Mouse (Mus musculus) hindbrain, embryonic 15.5 days (tissue): ENCODE data around the gene Hoxd10. TPM values are rescaled to one million over a fixed set of nuclear protein-coding genes. Genes with fewer than 3 reads are reported as not detected.
A peak's percentile ranks its signal among the peaks of the same experiment; 100 is the strongest.

ENCODE experiments used
- ATAC-seq: fragments of 200-750 bp; cut with Nextera tagmentation; 2 replicates; pipeline ENCODE4 v1.8.0; 2017; ENCODE audit warnings: low read depth, moderate number of reproducible peaks, moderate TSS enrichment; ENCODE audit not compliant: low FRiP score
- H3K27ac ChIP-seq: fragments of 300-500 bp; sonication (generic); replicated peaks from 2 replicates; pipeline ENCODE4 v1.5.1; 2015; ENCODE audit warnings: mild to moderate bottlenecking, inconsistent platforms
- H3K27me3 ChIP-seq: fragments of 300-500 bp; sonication (generic); 2 replicates; pipeline ENCODE4 v1.6.1; 2015; ENCODE audit warnings: control low read depth, inconsistent platforms
- H3K36me3 ChIP-seq: fragments of 300-500 bp; sonication (generic); 2 replicates; pipeline ENCODE4 v1.6.1; 2015; ENCODE audit warnings: control low read depth, inconsistent platforms
- H3K4me1 ChIP-seq: fragments of 300-500 bp; sonication (generic); replicated peaks from 2 replicates; pipeline ENCODE4 v1.6.1; 2015; ENCODE audit warnings: control low read depth, inconsistent platforms
- H3K4me2 ChIP-seq: fragments of 300-500 bp; sonication (generic); 2 replicates; pipeline ENCODE4 v1.6.1; 2015; ENCODE audit warnings: moderate library complexity, mild to moderate bottlenecking, inconsistent platforms
- H3K4me3 ChIP-seq: fragments of 300-500 bp; sonication (generic); 2 replicates; pipeline ENCODE4 v1.5.1; 2015; ENCODE audit warnings: mild to moderate bottlenecking, inconsistent platforms
- H3K9ac ChIP-seq: fragments of 300-500 bp; sonication (generic); 2 replicates; pipeline ENCODE4 v1.6.1; 2015; ENCODE audit warnings: inconsistent platforms
- H3K9me3 ChIP-seq: fragments of 300-500 bp; sonication (generic); 2 replicates; pipeline ENCODE4 v1.6.1; 2016; ENCODE audit warnings: control low read depth, inconsistent platforms
- WGBS: fragments of 180-500 bp; shearing (Covaris S2); methylation state at CpG from one replicate; pipeline ENCODE4 v1.1.7; 2015; 5-methylcytosine and 5-hydroxymethylcytosine counted together
- polyA plus RNA-seq: library from polyadenylated mRNA; unstranded; fragments of >200 nt; fragmentation: Nextera tagmentation; extraction: Ambion mirVana; gene quantifications from 2 replicates; pipeline ENCODE4 v1.2.1, GENCODE M21; 2015

Gene Hoxd10
- polyA plus RNA-seq, 1 experiment from 2014 or later: not detected

- H3K27me3 ChIP-seq: peaks cover 92% of the 10 kb centered on the region
- peaks cover 13% of the 10 kb centered on the region for H3K4me1 ChIP-seq
- H3K4me2 ChIP-seq: peak overlapping the region; percentile 49
- no peaks in the 10 kb centered on the region for H3K9me3 ChIP-seq
- no peaks in the 10 kb centered on the region for H3K36me3 ChIP-seq
- WGBS: under 1% methylated on average over 57 of the region's 74 CpGs
- H3K27ac ChIP-seq: no peak overlapping the region
- H3K4me3 ChIP-seq: peak overlapping the region; percentile 22
- ATAC-seq: peak; percentile 30; the same call in 1 of the 2 replicates
- no peak overlapping the region for H3K9ac ChIP-seq
These were observed 23.1 kb upstream of the Hoxd10 start for GRCm38 (mm10) chr2:74668370-74669229.

DNA sequence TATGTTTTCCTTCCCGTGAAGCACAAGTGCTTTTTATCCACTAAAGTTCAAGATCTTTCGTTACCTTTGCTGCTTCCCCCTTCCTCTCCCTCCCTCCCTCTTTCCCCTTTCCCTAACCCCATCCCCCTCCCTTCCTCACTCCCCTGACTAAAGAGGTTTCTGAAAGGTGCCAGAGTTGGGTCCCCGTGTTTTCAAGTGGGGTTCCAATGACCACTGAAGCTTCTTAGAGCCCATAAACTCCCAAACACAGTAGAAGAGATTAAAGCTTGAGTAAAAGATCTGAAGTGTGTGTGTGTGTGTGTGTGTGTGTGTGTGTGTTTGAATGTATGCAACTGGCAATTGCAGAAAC is 22.5 kb upstream of the Hoxd10 start:
- Histone ChIP-seq H3K36me3 (no peaks in the 10 kb centered on the region), H3K27me3 (peaks cover 92% of the 10 kb centered on the region), H3K4me3 (no peak overlapping the region), H3K4me1 (peaks cover 13% of the 10 kb centered on the region), H3K4me2 (no peak overlapping the region), H3K9ac (no peak overlapping the region), H3K9me3 (no peaks in the 10 kb centered on the region), H3K27ac (no peak overlapping the region)
- 1% methylated on average over 3 of the region's 3 CpGs for whole genome bisulfite sequencing
- no peak for ATAC-seq

DNA sequence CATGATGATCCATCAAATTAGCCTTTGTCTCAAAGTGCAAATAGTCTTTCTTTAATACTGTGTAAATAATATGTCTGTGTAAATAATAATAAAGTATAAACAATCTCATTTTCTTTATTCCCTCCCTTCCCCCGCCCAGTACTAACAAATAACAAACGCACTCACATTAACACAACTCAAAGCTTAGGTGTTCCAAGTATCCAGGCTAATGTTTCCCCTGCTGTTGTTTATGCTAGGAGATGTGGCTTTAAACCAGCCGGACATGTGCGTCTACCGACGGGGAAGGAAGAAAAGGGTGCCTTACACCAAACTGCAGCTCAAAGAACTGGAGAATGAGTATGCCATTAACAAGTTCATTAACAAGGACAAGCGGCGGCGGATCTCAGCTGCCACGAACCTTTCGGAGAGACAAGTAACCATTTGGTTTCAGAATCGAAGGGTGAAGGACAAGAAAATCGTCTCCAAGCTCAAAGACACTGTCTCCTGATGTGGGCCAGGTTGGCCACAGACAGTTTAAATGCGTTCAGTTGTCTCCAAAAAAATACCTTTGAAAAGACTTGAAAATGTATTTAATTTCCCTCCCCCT is 22.0 kb upstream of the Hoxd10 start:
- 1% methylated on average over 14 of the region's 14 CpGs for WGBS
- H3K36me3 ChIP-seq: no peaks in the 10 kb centered on the region
- no peaks in the 10 kb centered on the region for H3K9me3 ChIP-seq
- no peak overlapping the region for H3K4me2 ChIP-seq
- no peak overlapping the region for H3K27ac ChIP-seq
- no peak overlapping the region for H3K4me3 ChIP-seq
- H3K27me3 ChIP-seq: peaks cover 92% of the 10 kb centered on the region
- peaks cover 13% of the 10 kb centered on the region for H3K4me1 ChIP-seq
- no peak for ATAC-seq
- H3K9ac ChIP-seq: no peak overlapping the region

GRCm38 (mm10) chr2:74670632-74671188 is 21.0 kb upstream of the Hoxd10 start:
- 2% methylated on average over 3 of the region's 3 CpGs for WGBS
- ATAC-seq: no peak
- Histone ChIP-seq H3K27me3 (peaks cover 93% of the 10 kb centered on the region), H3K36me3 (no peaks in the 10 kb centered on the region), H3K4me3 (no peak overlapping the region), H3K27ac (no peak overlapping the region), H3K9me3 (no peaks in the 10 kb centered on the region), H3K4me2 (no peak overlapping the region), H3K9ac (no peak overlapping the region), H3K4me1 (peaks cover 13% of the 10 kb centered on the region)

GRCm38 (mm10) chr2:74671847-74672246 is 19.9 kb upstream of the Hoxd10 start:
- no peaks in the 10 kb centered on the region for H3K9me3 ChIP-seq
- H3K9ac ChIP-seq: no peak overlapping the region
- H3K4me1 ChIP-seq: peaks cover 13% of the 10 kb centered on the region
- H3K4me2 ChIP-seq: no peak overlapping the region
- H3K27ac ChIP-seq: no peak overlapping the region
- peaks cover 95% of the 10 kb centered on the region for H3K27me3 ChIP-seq
- H3K36me3 ChIP-seq: no peaks in the 10 kb centered on the region
- ATAC-seq: no peak
- WGBS: 2% methylated on average over 5 of the region's 5 CpGs
- H3K4me3 ChIP-seq: no peak overlapping the region

DNA sequence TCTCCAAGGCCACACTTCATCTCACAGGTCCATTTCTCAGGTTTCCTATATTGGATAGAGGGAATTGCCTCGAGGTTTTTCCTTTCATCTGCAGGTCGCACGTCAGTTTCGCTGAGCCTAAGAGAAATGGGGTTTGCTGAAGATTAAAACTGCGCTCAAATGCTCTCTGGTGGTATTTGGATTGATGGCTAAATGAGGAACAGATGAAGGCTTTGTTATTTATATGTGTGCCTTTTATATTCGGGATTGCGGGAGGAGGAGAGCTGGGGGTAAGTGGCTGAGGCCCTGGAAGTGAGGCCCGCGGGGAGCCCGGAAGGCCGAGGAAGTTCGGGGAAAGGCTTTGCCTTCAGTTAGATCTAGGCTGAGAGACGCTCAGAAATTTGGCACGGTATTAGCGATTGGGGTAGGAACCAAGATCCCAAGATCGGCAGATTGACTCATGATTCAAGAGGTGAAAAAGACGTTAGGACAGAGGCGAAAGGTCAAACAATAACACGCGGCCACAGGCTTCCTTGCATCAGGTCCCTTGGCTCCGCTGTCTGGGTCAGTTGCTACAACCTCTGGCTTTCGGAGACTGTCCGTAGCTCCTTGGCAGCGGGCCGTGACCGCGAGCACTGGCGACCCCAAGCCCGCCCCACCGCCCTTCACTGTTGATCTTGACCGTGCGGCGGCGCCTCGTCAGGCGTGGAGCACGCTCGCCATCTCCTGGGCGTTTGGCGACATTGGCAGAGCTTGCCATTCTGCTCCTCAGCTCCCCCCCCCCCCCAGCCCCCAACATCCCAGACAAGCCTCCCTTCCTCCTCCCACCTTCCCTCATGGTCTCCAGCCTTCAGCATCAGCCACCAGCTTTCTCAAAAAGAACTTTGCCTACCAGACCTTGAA is 19.0 kb upstream of the Hoxd10 start:
- no peak; the same call in 1 of the 2 replicates for ATAC-seq
- no peaks in the 10 kb centered on the region for H3K9me3 ChIP-seq
- no peak overlapping the region for H3K27ac ChIP-seq
- no peaks in the 10 kb centered on the region for H3K36me3 ChIP-seq
- peak overlapping the region; percentile 54 for H3K4me2 ChIP-seq
- peaks cover 95% of the 10 kb centered on the region for H3K27me3 ChIP-seq
- no peak overlapping the region for H3K9ac ChIP-seq
- peaks cover 13% of the 10 kb centered on the region for H3K4me1 ChIP-seq
- peak overlapping the region; percentile 30 for H3K4me3 ChIP-seq
- 2% methylated on average over 40 of the region's 40 CpGs for WGBS

DNA sequence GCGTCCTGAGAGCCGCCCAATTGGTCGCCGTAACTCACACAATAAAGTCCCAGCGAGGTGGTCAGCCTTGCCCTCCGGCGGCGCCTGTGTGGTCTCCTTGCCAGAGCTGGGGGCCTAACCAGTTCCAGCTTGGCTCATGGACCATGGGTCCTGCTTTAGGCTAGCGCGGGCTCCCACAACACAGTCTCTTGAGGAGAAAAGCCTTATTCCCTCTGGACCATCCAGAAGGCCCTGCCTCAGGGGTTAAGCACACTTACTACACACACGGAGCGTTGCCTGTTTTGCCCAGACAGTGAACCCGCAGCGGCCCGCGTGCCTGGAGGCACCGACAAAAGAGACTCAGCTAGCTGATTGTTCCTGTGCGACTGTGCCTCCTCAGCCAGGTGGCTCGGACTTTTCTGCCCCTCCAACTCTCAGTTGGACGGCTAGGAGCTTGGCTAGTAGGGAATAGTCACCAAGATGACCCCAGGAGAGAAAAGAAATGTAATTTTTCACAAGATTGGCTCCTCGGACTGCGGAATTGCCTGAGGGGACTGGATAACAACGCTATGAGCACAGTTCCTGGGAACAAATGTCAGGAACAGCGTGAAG is 17.8 kb upstream of the Hoxd10 start:
- peaks cover 6% of the 10 kb centered on the region for H3K4me1 ChIP-seq
- H3K27me3 ChIP-seq: peaks cover 95% of the 10 kb centered on the region
- no peak overlapping the region for H3K4me3 ChIP-seq
- no peaks in the 10 kb centered on the region for H3K9me3 ChIP-seq
- no peak overlapping the region for H3K4me2 ChIP-seq
- WGBS: 1% methylated on average over 23 of the region's 24 CpGs
- H3K27ac ChIP-seq: no peak overlapping the region
- ATAC-seq: no peak
- no peaks in the 10 kb centered on the region for H3K36me3 ChIP-seq
- H3K9ac ChIP-seq: no peak overlapping the region

- WGBS: 2% methylated on average over 47 of the region's 47 CpGs
- ATAC-seq: no peak
- Histone ChIP-seq H3K9ac (no peak within 1 kb of the TSS), H3K27me3 (peaks cover 97% of the 10 kb centered on the region), H3K9me3 (no peaks in the 10 kb centered on the region), H3K4me3 (no peak within 1 kb of the TSS), H3K4me2 (no peak within 1 kb of the TSS), H3K27ac (no peak within 1 kb of the TSS), H3K36me3 (no peaks in the 10 kb centered on the region), H3K4me1 (peaks cover 6% of the 10 kb centered on the region)
These were observed 16.7 kb upstream of the Hoxd10 start, which contains the start of gene Hoxd12 for GRCm38 (mm10) chr2:74674881-74675665. Gene Hoxd12, plus strand, starts transcription at chr2:74675013.

DNA sequence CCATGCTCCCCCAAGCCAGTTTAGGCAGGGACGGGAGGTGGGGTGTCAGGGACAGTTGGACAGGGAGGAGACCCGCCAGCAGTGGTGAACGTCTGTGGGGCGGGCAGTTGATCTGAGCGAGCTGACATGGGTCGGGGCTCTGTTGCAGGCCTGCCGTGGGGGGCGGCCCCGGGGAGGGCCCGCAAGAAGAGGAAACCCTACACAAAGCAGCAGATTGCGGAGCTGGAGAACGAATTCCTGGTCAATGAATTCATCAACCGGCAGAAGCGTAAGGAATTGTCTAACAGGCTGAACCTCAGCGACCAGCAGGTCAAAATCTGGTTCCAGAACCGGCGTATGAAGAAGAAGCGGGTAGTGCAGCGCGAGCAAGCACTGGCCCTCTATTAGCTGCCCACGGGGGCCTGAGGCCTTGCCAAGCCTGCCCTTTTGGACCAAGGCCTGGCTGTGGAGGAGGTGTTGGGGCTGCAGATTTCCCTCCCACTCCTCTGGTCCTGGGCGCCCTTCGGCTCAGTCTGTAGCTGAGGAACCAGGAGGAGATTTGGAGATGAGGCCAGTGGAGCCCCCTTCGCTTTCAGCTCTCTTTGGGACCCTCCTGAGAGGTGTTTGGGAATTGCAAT is 15.9 kb upstream of the Hoxd10 start:
- Histone ChIP-seq H3K4me3 (no peak overlapping the region), H3K4me1 (peaks cover 6% of the 10 kb centered on the region), H3K27ac (no peak overlapping the region), H3K27me3 (peaks cover 99% of the 10 kb centered on the region), H3K36me3 (no peaks in the 10 kb centered on the region), H3K9ac (no peak overlapping the region), H3K4me2 (no peak overlapping the region), H3K9me3 (no peaks in the 10 kb centered on the region)
- no peak for ATAC-seq
- WGBS: 5% methylated on average over 24 of the region's 24 CpGs

GRCm38 (mm10) chr2:74676376-74677052 is 15.2 kb upstream of the Hoxd10 start:
- Histone ChIP-seq H3K9ac (no peak overlapping the region), H3K4me1 (peaks cover 6% of the 10 kb centered on the region), H3K36me3 (no peaks in the 10 kb centered on the region), H3K27me3 (peaks cover 100% of the 10 kb centered on the region), H3K27ac (no peak overlapping the region), H3K9me3 (no peaks in the 10 kb centered on the region), H3K4me2 (no peak overlapping the region), H3K4me3 (no peak overlapping the region)
- WGBS: 3% methylated on average over 9 of the region's 9 CpGs
- no peak for ATAC-seq
